Mouse (Mus musculus) yolk sac, embryonic 10.5 days (tissue): ENCODE measurements around the gene Nemp1.

Experiments used
- DNase-seq: peaks from one replicate; pipeline ENCODE4 v3.0.0-alpha.2; 2017; ENCODE audit warnings: low spot score

The Nemp1 gene

DNA sequence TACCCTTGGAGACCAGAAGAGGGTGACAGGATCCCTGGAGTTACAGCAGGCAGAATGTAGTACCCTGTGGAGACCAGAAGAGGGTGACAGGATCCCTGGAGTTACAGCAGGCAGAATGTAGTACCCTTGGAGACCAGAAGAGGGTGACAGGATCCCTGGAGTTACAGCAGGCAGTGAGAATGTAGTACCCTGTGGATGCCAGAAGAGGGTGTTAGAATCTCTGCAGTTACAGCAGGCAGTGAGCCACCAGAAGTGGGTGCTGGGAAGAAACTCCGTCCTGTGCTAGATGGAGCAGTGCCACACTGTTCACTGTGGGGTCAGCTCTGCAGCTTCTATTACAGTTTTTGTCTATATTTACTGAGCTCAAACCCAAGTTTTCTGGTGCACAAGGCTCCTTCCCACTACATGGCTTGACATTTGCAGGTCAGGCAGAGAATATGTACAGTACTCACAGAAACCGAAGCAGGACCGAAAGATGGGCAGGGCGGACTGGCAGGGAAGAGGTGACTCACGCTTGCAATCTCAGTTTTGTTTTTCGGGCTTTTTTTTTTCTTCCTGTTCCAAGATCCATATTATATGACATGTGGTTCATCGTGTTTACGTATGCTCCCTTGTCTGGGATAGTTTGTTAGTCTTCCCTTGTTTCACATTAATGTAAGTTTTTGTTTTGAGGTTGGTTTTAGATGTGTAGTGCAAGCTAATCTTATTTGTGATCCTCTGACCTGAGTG is 8.3 kb downstream of the Nemp1 start:
- DNase-seq: peak; percentile 38

DNA sequence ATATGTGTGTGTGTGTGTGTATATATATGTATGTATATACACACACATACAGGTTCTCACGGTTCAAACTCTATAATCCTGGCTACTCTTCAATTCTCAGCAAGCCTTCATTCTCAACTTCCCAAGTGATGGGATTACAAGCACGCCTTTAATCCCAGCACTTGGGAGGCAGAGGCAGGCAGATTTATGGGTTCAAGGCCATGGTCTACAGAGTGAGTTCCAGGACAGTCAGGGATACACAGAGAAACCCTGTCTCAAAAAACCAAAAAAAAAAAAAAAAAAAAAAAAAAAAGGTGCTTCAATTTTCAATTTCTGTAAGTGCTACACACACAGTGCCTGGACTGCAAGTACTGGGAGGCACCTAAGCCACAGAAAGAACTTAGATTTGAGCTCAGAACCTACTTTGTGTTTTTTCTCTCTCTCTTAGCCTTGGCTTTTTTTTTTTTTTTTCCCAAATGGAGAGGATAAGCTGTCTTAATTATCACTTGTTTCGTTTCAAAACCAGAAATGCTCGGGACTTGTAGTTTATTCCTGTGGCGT is 9.2 kb downstream of the Nemp1 start:
- DNase-seq: no peak

DNA sequence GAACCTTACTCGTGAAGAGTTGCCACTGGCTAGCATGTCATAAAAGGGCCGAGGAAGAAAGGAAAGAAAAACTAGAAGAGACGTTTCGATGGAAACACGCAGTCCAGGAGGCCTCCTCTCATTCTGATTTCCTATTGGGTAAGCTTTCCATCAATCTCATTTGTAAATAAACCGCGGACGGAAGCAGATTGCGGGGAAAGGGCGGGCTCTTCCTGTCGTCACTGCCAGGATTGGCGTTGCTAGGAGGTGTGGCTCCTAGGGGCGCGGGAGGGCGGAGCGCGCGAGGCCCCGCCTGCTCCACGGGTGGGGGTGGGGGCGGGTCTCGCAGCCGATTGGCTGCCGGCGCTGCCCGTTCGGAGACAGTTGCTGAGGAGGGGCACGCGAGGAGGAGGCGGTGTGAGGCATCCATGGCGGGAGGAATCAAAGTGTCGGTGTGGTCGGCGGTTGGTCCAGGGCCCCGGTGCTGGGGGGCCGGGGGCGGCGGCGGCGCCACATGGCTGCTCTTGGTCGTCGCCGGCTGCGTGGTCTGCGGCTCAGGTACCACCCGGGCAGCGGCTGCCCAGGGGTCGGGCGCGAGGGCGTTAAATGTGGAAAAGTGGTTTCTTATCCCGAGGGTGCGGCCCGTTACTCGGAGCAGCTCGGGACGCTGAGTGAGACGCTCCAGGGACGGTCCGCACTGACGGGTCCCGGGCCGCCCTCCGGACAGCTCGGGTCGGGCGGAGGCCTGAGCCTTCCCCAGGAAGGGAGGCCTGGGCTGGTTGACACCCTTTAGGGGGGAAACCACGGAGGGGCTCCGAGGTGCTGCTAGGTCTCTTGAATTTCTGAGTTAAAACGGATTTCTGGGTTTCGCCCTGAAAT is 10.2 kb downstream of the Nemp1 start:
- DNase-seq: peak; percentile 97

DNA sequence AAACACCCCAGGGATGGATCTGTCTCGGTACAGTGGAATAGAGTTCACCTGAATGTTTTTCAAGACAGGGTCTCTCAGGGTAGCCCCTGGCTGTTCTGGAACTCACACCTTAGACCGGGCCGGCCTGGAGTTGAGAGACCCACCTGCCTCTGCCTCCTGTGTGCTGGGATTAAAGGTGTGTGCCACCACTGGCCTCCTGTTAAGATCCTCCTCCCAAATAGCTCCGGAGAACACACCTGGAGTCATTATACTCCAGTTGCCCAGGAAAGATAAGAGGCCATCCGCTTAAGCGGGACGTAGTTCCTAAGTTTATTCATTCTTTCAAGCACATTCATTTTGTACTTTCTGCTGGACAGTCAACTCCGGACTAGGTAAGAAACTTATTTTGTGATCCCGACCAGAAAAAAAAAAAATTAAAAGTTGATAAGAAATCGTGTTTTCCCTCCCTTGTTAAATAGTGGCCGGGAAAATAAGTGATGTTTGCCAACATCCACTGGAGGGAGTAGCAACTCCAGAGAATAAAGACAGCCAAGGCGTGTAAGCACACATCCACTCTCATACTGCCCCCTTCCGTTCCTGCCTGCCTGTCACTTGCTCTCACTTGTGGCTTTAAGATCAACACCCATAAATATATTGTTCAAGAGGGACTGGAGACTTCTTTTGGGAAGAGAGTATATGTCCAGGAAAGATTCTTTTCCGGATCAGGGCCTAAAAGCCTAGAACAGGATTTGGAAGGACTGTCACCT is 11.1 kb downstream of the Nemp1 start:
- DNase-seq: peak; percentile 76

DNA sequence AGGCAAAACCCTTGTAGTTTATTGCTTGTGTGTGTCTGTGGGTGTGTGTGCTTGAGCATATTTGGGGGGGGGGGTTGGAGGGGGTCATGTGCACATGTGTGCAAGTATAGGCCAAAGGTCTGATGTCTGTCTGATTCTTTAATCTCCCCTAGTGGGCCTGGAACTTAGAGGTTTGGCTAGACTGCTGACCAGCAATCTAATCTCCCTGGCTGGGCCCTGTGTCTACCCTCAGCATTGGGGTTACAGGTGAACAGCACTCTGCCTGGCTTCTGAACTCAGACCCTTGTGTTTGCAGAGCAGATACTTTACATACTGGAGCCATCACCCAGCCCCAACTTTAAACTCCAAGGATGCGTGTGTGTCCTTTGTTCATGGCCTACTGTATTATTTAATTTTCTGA is 12.5 kb downstream of the Nemp1 start:
- DNase-seq: no peak

DNA sequence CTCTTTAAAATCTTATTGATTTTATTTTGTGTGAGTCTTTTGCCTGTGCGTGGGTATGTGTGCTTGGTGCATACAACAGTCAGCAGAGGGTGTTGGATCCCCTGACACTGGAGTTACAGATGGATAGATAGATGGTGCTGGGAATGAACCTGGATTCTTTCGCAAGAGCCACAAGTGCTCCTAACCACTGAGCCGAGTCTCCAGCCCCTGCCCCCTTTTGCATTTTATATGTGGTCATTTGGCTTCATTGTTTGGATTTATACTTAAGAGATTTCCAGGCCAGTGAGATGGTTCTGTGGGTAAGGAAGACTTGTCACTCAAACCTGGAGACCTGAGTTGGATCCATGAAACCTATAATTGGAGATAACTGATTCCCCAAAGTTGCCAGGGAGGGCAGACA is 13.2 kb downstream of the Nemp1 start:
- no peak for DNase-seq

DNA sequence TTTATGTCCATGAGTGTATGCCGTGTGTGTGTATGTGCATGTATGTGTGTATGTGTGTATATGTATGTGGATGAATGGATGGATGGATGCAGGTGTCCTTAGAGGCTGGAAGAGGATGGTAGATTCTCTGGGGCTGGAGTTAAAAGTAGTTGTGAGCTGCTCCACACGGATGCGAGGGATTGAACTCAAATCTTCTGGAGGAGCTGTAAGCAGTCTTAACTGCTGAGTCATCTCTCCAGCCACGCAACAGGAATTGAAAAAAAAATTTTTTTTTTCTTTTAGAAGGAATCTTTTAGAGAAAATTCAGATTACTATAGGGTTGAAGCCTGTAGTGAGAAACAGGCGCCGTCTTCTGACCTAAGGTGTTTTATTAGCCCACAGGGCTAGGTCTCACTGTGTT is 16.2 kb downstream of the Nemp1 start:
- DNase-seq: no peak

DNA sequence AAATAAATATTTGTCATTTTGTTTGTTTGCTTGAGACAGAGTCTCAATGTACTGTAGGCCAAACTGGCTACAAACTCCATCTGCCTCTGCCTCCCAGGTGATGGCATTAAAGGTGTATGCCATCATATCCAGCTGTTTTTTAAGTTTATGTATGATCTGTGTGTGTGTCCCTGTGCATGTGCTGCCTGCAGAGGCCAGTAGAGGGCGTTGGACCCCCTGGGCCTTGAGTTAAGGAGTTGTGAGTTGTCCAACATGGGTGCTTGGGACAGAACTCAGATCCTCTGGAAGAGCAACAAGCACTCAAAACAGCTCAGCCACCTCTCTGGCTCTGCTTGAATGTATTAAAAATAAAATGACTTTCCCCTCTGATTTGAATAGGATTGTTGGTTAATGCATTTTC is 24.4 kb downstream of the Nemp1 start:
- DNase-seq: no peak

DNA sequence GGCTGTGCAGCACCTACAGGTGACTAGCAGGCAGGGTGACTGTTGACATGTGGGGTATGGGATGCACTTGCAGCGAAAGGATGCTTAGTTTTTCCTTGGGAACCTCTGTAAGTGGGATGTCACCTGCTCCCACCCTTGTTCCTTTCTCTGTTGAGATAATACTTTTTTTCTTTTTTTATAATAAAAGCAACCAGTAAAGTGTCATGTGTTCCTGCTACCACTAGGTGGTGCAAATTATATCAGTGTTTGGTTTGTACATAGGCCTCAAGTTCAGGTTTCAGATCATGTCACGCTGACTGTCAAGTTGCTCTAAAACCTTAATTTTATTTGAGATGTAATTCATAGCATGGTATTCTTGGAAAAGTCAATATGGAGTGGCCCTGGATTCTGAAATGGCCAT is 27.9 kb downstream of the Nemp1 start:
- DNase-seq: peak; percentile 20

DNA sequence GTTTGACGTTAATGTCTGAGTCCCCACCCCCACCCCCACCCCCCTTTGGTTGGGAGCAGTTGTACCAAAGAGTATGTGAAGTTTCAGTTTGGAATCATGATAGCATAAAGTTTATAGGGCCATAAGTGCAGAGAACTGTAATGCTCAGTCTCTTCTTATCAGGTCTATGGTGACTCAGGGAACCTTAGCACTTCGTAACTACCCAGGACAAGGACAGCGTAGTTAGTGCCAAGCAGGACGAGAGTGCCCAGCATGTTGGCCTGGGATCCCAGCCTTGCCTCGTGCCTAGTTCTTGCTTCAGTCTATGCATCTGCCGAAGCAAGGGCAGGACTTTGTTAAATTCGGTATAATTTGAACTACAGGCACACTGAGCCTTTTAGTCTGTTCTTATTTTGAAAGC is 29.1 kb downstream of the Nemp1 start:
- no peak for DNase-seq

DNA sequence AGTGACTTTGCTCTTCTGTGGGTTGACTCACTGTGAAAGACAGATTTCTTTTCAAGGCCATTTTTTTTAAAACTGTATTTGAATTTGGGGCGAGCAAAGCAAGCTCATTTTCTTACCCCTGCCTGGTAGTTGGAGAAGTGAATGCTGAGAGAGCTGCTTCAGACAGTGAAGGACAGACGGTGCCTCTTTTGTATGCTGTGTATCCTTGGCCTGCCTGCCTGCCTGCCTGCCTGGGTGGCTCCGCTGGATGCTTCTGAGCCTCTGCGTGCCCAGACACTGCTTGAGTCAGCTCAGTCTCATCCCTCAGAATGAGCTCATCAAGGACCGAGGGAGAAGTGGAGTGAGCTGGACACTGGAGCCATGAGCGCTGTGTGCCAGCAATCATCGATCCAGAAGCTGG is 32.3 kb downstream of the Nemp1 start:
- no peak for DNase-seq

DNA sequence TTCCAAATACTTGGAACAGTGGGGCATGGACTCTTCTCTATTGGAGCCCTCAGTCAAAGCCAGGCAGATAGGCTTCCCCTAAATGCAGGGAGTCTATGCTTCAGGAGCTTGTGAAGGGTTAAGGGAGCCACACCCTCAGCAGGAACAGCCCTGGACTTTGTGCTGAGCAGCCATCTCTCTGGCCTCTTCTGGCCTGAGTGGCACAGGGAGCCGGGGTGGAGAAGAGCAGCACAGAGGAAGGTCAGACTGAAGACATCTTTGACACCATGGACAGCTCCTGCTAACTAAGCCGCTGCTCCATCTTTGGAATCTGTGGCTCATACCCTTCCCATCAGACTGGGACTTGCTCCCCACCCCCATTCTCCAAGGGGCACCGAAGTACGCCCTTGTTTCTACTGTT is 36.6 kb downstream of the Nemp1 start:
- DNase-seq: peak; percentile 32

DNA sequence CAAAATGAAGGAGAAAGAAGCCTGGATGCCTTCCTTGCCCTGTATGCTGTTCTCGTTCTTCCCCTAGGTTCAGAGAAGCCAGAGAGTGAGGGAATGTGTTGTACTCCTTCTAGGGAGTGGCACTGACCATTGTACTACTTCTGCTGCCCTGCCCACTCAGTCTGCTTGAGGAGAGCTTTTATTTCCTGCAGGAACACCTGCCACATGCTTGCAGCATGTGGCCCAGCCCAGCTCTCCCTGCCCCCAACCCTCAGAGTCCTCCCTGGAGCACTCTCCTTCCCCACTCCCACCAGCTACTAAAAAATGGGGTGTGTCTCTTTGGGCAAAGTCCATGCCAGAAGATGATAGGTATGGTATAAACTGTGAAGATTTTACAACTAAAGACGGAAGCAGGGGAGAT is 37.6 kb downstream of the Nemp1 start:
- no peak for DNase-seq

DNA sequence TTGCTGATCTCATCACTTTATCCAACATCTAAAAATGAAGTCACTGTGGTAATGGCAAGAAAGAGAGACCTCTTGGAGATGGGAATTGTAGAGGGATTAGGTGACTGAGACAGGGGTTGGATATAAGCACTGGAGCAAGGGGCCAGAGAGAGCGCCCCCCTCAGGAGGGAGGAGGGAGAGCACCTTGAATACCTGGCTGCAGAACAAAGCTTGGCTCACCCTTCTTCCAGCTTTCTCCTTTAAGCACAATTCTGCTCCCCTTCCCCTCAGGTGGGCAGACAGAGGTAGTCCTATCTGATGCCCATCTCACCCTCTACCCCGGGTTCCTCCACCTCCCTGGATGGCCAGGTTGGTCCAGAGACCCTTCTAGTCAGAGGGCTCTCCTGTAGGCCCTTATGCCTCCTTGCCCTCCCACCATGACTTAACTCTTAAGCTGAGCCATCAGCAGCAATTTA is 38.1 kb downstream of the Nemp1 start, which contains the start of gene Myo1a:
Gene Myo1a (plus strand): TSS at position 405 of the 455 bp plus-strand sequence.
- DNase-seq: no peak

DNA sequence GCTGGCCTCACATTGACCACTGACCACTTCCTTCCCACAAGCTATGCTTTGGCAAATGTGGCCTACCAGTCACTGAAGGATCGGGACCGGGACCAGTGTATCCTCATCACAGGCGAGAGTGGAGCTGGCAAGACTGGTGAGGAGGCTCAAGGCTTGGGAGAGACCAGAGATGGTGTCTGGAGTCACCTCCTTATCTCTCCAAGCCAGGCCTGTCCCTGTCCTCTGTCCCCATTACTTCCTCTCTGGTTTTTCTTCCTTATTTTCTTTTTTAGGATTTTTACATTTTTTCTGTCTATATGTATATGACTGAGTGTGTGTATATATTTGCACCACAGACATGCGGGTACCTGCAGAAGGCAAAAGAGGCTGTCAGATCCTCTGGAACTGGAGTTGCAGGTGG is 39.1 kb downstream of the Nemp1 start:
- no peak for DNase-seq

DNA sequence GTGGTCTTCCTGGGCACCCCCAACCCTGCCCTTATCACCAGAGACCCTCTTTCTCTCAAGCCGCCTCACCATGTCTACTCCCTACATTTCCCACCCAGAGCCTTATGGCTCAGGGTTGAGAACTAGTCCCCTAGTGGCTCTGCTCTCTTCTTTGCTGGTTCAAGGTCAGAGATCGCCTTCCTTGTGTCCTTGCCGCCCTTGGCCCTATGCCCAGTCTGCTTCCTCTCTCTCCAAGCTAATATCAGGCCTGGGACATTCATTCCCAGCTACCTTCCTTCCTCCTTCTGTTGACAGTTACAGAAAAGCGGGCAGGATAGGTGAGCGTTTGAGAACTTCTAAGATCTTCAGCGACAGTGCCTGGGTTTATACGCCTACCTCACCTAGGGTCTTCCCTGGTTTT is 41.0 kb downstream of the Nemp1 start:
- DNase-seq: no peak

DNA sequence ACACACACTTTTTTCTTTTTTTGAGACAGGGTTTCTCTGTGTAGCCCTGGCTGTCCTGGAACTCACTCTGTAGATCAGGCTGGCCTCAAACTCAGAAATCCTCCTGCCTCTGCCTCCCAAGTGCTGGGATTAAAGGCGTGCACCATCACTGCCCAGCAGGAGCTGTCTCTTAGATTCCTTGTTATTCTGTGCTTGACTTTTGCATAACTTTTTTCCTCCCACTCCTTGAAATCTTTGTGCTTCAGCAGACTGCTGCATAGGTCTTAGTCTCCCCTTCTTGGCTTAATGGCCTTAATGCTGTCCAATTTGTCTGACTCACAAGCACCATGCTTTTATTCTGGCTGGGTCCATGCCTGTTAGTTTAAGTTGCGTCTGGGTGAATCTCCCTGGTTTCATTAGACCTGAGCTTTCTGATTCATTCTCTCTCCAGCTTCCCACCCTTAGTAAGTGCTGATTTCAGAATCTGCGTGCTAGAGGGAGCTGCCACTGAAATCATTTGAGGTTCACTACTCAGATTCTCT is 42.2 kb downstream of the Nemp1 start:
- no peak for DNase-seq

DNA sequence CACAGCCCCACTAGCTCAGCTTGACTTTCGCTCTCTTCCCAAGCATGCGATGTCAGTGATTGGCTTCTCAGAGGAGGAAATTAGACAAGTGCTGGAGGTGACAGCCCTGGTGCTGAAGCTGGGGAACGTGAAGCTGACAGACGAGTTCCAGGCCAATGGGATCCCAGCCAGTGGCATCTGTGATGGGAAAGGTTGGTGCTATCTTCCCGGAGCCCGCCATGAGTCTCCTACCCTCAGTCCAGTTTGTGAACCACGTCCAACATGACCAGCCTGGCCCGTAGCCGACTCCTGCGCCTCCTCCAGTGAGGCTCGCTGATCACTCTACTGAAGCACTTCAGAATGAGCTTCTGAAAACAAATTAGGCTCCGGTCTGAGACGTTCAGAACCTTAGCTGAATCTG is 43.6 kb downstream of the Nemp1 start:
- DNase-seq: no peak

DNA sequence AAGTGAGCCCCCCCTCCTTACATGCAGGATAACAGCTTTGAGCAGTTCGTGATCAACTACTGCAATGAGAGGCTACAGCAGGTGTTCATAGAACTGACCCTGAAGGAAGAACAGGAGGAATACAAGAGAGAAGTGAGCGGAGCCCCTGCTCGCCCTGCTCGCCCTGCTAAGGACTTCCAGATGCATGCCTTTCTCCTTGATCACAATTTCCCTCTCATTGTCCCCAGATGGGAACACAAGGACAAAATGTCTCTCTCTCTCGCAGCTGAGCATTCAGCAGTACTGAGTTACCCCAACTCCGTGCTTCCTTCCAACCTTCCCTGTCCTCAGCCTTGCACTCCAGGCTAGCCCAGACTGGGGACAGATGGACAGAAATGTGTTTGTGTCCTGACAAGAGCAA is 46.0 kb downstream of the Nemp1 start:
- no peak for DNase-seq

DNA sequence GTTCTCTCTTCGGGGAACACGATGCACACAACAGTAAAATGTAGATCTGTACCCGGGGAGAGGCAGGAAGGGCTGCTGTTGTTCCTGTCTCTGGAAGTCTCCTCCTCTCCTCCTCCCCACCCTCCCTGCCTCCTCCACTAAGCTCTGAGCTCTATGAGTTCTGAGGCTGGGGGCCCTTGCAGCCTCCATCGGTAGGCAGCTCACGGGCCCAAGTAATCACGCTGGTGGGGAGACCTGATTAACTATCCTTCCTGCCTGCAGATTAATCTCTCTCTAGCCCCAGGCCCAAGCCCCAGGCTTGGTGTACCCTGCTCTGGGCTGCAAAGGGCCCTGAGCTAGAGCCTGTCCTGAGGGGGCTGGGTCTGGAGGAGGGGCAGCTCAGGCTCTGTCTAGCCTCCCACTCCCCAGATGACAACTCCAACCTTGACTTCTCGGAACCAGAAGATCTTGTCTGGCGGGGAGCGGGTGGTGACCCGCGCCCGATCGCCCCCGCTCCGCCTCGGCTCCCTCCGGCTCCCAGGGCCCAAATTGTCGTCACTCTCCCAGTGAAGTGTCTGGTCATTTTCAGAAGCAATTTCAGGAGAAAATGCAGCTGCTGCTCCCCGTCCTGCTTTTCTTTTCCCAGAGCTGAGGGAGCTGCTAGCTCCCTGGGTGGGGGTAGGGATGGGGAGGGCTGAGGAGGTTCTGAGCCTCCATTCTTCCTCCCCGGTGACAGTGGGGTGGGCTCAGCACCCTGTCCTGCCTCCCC is 55.1 kb downstream of the Nemp1 start:
- no peak for DNase-seq

DNA sequence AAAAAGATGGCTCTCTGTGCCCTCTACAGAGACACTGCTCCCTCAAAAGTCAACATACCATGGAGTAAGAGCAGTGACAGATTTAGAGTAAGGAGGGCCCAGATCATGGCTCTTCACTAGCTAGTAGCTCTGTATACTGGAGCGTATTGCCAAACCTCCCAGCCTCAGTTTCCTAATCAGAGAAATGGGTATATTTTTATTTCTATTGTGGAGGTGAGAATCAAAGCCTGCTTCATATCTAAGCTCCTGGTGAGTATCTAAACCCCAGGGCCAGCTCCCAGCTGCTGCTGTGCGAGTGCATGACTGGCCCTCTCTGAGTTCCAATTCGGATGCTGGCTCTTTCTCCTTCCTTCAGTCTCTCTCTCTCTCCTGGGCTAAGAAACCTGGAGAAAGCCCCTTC is 57.5 kb downstream of the Nemp1 start, which contains the start of gene Tac2:
Gene Tac2 (plus strand): TSS at position 301 of the 400 bp plus-strand sequence.
- no peak for DNase-seq
